Mouse (Mus musculus) brown adipose tissue, adult 24 weeks (tissue): Measurements from ENCODE around the gene Ube4b. TPM values are rescaled to one million over a fixed set of nuclear protein-coding genes. Genes with fewer than 3 reads are reported as not detected.
A peak's percentile ranks its signal among the peaks of the same experiment; 100 is the strongest.

Experiments
- H3K27ac ChIP-seq: fragments of 200-500 bp; replicated peaks from 2 replicates; pipeline ENCODE4 v1.5.1; 2012; ENCODE audit warnings: low read depth, mild to moderate bottlenecking, low read length
- H3K4me1 ChIP-seq: fragments of 200-500 bp; 2 replicates; pipeline ENCODE4 v1.6.1; 2012; ENCODE audit warnings: low read length, mixed read lengths; ENCODE audit not compliant: control insufficient read depth, insufficient read depth, insufficient read length
- H3K4me3 ChIP-seq: fragments of 200-500 bp; 2 replicates; pipeline ENCODE4 v1.5.1; 2012; ENCODE audit warnings: low read depth, mild to moderate bottlenecking, low read length, moderate library complexity; ENCODE audit not compliant: insufficient read depth
- polyA plus RNA-seq: library from polyadenylated mRNA; stranded (reverse); fragments of >200 nt; gene quantifications from 2 replicates; pipeline ENCODE4 v1.2.4, GENCODE M21; 2012; ENCODE audit not compliant: missing spikeins, insufficient read depth, insufficient read length

Ube4b gene
- polyA plus RNA-seq, 1 experiment = 29.3 TPM

DNA sequence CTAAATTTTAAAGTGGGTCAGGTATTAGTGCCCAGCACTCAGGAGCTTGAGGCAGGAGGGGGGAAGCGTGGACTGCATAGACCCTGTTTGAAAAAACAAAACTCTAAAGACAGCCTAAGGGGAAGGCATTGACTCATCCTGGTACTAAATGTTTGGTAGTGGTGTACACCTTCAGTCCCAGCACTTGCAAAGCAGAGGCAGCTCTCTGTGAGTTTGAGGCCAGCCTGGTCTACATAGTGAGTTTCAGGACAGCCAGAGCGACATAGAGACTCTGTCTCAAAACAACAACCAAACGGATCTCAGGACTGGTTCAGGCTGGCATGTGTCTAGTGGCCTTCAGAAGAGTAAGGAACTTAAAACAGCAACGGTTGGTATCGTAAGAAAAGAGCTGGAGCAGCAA, 123.8 kb downstream of the Ube4b start:
- H3K4me1 ChIP-seq = peaks cover 33% of the 10 kb centered on the region
- no peak overlapping the region for H3K4me3 ChIP-seq
- H3K27ac ChIP-seq = peak overlapping the region; percentile 78

DNA sequence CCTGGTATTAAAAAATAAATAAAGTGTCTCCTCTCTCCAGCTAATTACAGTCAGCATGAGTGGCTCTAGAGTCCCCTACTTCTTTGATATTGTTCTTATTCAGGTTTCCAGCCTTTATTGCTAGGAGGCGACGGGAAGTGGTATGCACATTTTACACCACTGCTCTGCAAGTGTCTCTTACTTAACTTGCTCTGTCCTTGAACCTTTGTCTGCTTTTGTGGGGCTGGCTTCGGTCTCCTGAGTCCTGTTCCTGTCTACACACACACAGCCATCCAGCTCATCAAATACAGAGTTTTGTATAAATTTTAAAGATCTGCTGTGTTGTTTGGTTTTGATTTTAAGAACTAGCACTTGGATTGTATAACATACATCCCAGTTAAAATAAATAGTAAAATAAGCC, 124.4 kb downstream of the Ube4b start:
- peak overlapping the region; percentile 51; the same call in 1 of the 2 replicates for H3K27ac ChIP-seq
- H3K4me1 ChIP-seq = peaks cover 33% of the 10 kb centered on the region
- no peak overlapping the region for H3K4me3 ChIP-seq

DNA sequence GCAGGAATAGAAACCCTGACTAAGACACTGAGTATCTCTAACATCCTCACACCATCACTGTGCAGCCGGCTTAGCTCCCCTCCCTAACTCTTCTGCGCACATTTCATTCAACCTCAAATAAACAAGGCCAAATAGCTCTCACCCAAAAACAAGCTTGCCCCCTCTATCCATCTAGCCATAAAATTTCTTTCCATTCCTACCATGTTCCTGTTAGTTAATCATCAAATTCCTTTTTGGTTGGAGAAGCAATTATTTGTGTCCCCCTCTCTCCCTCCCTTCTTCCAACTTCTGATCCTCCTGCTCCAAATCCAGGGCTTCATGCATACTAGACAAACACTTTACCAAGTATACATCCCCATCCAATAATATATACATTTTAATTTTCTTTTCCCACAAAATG, 130.0 kb downstream of the Ube4b start:
- Histone ChIP-seq H3K4me1 (peaks cover 28% of the 10 kb centered on the region), H3K27ac (no peak overlapping the region), H3K4me3 (no peak overlapping the region)

DNA sequence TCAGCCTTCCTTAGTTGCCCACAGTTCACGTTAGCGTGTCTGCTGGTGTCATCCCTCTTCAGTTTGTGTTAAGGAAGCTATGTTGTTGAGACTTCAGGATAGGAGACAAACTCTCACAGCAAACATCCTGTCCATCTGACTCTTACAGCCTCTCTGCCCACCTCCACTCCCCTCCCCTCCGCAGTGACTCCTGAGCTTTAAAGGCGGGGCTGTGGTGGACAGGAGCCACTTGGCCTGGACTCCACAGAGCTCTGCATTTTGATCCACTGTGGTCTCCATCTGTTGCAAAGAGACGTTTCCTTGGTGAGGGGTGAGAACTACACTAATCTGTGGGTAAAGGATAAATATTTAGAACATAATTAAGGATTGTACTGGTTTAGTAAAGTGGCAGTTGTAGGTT, 133.6 kb downstream of the Ube4b start:
- H3K4me1 ChIP-seq = peaks cover 23% of the 10 kb centered on the region
- H3K4me3 ChIP-seq = no peak overlapping the region
- H3K27ac ChIP-seq = 0 out of 2 replicates have a peak overlapping the region, but pooled peaks have one; percentile 11

DNA sequence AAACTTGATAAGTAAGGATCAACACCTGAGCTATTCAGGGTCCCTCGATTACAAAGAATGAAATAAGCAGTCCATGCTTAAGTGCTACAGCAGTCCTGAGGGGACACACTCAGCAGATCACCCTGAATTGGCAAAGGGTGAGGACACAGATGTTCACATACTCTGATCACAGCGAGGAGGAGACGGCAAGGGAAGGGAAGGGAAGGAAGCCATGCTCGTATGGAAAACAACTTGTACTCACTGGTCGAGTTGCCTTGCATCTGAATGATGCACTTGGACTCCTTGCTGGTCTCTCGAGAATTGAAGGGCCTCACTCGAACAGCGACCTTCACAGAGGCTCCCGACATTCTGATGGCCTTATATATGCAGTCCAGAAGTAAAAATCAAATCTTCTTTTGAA, 135.5 kb downstream of the Ube4b start:
- Histone ChIP-seq H3K4me1 (peaks cover 22% of the 10 kb centered on the region), H3K27ac (no peak overlapping the region), H3K4me3 (no peak overlapping the region)

DNA sequence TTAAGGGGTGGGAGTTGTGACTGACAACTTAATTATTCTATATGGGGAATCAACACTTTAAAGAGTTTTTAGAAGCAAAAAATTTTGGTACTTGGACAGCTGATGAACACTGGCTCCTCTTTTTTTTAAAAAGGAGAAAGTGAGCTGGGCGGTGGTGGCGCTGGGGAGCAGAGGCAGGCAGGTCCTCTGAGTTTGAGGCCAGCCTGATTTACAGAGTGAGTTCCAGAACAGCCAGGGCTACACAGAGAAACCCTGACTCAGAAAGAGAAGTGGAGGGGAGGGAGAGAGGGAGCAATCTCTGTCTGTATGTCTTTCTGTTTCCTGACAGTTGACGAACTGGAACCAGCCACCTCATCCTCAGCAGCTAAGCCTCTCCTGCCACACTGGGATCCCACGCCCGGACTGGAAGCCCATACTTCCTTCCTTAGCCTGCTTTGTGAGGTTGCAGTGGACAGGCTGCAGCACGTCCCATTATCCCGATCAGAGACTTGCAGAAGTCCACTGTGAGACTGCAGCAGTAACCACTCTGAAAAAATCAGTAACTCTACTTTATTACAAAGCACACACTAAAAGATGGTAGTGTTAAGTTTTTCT, 136.3 kb downstream of the Ube4b start:
- H3K4me3 ChIP-seq = no peak overlapping the region
- 0 out of 2 replicates have a peak overlapping the region, but pooled peaks have one; percentile 26 for H3K27ac ChIP-seq
- H3K4me1 ChIP-seq = peaks cover 23% of the 10 kb centered on the region

DNA sequence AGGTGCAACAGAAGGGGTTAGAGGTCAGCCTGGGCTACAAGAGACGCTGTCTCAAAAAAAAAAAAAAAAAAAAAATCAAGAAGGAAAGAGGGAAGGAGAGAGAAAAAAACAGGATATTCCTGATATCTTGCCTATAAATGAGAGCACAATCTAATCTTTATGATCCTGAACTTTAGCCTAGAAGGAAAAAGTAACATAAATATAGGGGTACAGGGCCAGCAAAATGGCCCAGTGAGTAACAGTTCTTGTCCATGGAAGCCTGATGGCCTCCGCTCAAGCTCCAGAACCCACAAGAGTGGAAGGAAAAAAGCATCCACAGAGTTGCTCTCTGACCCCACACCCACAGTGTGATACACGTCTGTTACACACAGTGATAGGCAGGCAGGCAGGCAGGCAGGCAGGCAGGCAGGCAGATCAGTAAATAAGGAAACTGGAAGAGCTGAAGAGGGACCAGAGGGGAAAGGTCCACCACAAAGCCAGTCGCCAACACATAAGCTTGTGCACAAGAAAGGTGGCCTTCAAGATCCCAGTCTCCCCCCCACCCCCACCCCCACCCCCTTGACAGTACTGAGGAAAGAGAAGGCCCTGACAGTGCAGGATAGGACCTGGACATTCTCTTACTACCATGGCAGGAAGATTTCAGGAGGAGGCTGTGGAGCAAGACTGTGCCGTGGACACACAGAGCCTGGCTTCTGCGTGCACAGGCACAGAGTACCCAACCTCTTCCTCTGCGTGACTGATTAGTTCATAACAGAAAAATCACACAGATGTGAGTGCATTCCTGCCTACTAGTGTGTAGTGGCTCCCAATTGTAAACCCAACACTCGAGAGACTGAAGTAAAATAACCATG, 140.0 kb downstream of the Ube4b start:
- Histone ChIP-seq H3K4me3 (no peak overlapping the region), H3K27ac (no peak overlapping the region), H3K4me1 (peaks cover 17% of the 10 kb centered on the region)

DNA sequence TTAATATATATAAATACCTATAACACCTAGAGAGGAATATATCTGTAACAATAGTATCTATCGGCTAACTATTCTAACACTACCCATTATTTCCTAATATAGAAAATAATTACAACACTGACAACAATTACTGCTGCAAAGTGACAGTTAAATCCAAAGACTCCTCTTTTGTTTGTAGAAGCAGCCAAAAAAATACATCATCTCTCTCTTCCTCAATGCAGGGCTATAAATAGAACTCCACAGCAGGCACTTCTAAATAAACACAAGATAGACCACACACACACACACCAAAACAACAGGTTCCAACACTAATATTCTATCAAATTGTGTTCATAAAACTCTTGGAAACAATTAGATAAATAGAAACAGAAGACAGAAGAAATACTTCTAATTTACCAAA, 140.9 kb downstream of the Ube4b start:
- H3K4me3 ChIP-seq = no peak overlapping the region
- no peak overlapping the region for H3K27ac ChIP-seq
- peaks cover 15% of the 10 kb centered on the region for H3K4me1 ChIP-seq

DNA sequence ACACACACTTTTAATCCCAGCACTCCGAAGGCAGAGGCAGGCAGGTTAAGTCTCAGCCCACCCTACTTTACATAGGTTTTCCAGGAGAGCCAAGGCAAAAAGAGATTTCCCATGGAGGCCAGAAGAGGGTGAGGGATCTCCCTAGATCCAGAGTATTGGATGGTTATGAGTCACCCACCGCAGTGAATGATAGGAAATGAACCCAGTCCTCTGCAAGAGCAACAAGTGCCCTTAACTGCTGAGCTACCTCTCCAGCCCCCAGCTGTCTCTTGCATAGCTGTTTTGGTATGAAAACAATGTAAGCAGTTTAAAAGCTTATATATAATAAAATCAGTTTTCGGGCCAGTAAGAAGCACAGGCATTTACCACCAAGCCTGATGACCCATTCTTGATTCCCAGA, 143.5 kb downstream of the Ube4b start:
- Histone ChIP-seq H3K27ac (no peak overlapping the region), H3K4me1 (peaks cover 15% of the 10 kb centered on the region), H3K4me3 (no peak overlapping the region)

DNA sequence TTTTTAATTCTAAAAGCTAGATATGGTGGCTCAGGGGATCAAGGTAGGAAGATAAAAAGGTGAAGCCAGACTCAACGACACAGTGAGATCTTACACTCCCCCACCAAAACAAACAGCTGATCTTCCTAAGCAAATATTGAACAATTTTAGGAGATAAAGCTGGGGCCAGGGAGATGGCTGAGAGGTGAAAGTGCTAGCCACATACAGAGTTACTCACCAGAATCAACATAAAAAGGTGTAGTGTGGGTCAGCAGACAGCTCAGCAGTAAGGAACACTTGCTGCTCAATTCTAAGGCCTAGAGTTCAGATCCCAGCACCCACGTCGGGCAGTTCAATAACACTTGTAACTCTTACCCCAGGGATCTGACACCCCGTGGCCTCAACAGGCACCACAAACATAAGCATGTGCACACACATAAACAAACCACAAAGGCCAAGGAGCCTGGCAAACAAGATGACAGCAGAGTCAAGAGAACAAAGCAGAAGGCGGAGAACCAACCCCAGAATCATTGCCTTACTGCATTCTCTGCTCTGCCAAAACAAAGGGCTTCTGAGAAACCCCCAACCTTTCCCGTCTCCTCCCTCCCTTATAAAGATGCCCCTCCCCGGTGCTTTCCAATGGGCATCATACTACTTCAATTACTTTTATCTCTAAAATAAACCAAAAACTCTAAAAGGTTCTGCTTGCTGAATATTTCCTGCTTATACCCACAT, 144.4 kb downstream of the Ube4b start:
- no peak overlapping the region for H3K4me3 ChIP-seq
- no peak overlapping the region for H3K27ac ChIP-seq
- H3K4me1 ChIP-seq = peaks cover 15% of the 10 kb centered on the region

Other genes with a start within 250 kb of the Ube4b start
- gene Kif1b, start 119.1 kb downstream of the Ube4b start, polyA plus RNA-seq = 59.4 and 63.5 TPM in 2 replicates
- 19.5 and 31.5 TPM in 2 replicates for gene Rbp7, start 28.2 kb upstream of the Ube4b start, polyA plus RNA-seq
- gene Tmem274, start 50.6 kb upstream of the Ube4b start, polyA plus RNA-seq = not detected in 2 replicates
- gene Nmnat1, start 58.5 kb upstream of the Ube4b start, polyA plus RNA-seq = 17.7 and 20.2 TPM in 2 replicates
- gene Lzic, start 58.5 kb upstream of the Ube4b start, polyA plus RNA-seq = 40.2 and 40.9 TPM in 2 replicates
- 10.6 and 13.6 TPM in 2 replicates for gene Ctnnbip1, start 91.5 kb upstream of the Ube4b start, polyA plus RNA-seq
- gene Clstn1, start 159.7 kb upstream of the Ube4b start, polyA plus RNA-seq = 15.4 and 16.9 TPM in 2 replicates